Mouse (Mus musculus): Measurements from ENCODE around the gene Sap25. TPM values are rescaled to one million over a fixed set of nuclear protein-coding genes. Genes with fewer than 3 reads are reported as not detected.

Sap25 gene
- polyA plus RNA-seq, 1 experiment from 2014 or later = 6.7 TPM

- no peak for ATAC-seq (ENCODE audit: low read depth)
- Histone ChIP-seq H3K4me3 (ENCODE audit: low read depth, low read length) (no peak overlapping the region), H3K9ac (ENCODE audit: low read depth, low read length) (no peak overlapping the region), H3K4me2 (ENCODE audit: low read depth, low read length) (no peak overlapping the region), H3K27me3 (ENCODE audit: control insufficient read depth, insufficient read depth, low read depth, low read length) (no peaks in the 10 kb centered on the region), H3K27ac (ENCODE audit: low read length) (no peak overlapping the region), H3K4me1 (ENCODE audit: control insufficient read depth, low read depth, low read length) (no peaks in the 10 kb centered on the region), H3K36me3 (ENCODE audit: control insufficient read depth, insufficient read depth) (peaks cover 81% of the 10 kb centered on the region), H3K9me3 (replicated peaks; ENCODE audit: control insufficient read depth, low read length) (no peaks in the 10 kb centered on the region)
- 88% methylated on average over 9 of the region's 9 CpGs for WGBS (ENCODE audit: insufficient replicate concordance)
Observed at GRCm38 (mm10) chr5:137663057-137663456, 21.9 kb downstream of the Sap25 start.

DNA sequence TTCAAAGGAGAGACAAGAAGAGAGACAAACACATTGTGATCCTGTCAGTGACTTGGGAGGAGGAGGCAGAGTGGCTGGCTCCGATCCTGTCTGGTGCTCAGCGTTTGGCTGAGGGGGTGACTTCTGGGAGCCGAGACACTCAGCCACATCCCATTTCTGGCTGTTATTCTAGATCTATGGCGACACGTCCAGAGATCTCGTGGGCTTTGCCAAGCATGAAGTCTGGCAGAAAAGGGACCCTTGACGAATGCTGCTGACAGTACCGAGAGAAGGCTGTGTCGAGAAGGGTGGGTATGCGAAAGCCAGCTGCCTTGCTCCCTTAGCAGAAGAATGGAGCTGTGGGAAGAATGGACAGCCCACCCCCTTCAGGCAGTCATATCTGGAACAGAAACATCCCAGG is 27.8 kb downstream of the Sap25 start:
- peaks cover 33% of the 10 kb centered on the region for H3K4me1 ChIP-seq (ENCODE audit: control insufficient read depth, low read depth, low read length)
- H3K27me3 ChIP-seq (ENCODE audit: control insufficient read depth, insufficient read depth, low read depth, low read length) = no peaks in the 10 kb centered on the region
- H3K9me3 ChIP-seq (replicated peaks; ENCODE audit: control insufficient read depth, low read length) = no peaks in the 10 kb centered on the region
- peaks cover 31% of the 10 kb centered on the region for H3K36me3 ChIP-seq (ENCODE audit: control insufficient read depth, insufficient read depth)
- no peak overlapping the region for H3K9ac ChIP-seq (ENCODE audit: low read depth, low read length)
- H3K27ac ChIP-seq (ENCODE audit: low read length) = no peak overlapping the region
- no peak for ATAC-seq (ENCODE audit: low read depth)
- WGBS (ENCODE audit: insufficient replicate concordance) = 84% methylated on average over 10 of the region's 10 CpGs
- no peak overlapping the region for H3K4me2 ChIP-seq (ENCODE audit: low read depth, low read length)
- no peak overlapping the region for H3K4me3 ChIP-seq (ENCODE audit: low read depth, low read length)

GRCm38 (mm10) chr5:137670240-137670639 is 29.1 kb downstream of the Sap25 start:
- Histone ChIP-seq H3K4me1 (ENCODE audit: control insufficient read depth, low read depth, low read length) (peaks cover 46% of the 10 kb centered on the region), H3K27ac (ENCODE audit: low read length) (no peak overlapping the region), H3K4me3 (ENCODE audit: low read depth, low read length) (no peak overlapping the region), H3K27me3 (ENCODE audit: control insufficient read depth, insufficient read depth, low read depth, low read length) (no peaks in the 10 kb centered on the region), H3K36me3 (ENCODE audit: control insufficient read depth, insufficient read depth) (peaks cover 21% of the 10 kb centered on the region), H3K9me3 (replicated peaks; ENCODE audit: control insufficient read depth, low read length) (no peaks in the 10 kb centered on the region), H3K9ac (ENCODE audit: low read depth, low read length) (no peak overlapping the region), H3K4me2 (ENCODE audit: low read depth, low read length) (no peak overlapping the region)
- ATAC-seq (ENCODE audit: low read depth) = no peak
- WGBS (ENCODE audit: insufficient replicate concordance) = 93% methylated on average over 1 of the region's 1 CpGs

DNA sequence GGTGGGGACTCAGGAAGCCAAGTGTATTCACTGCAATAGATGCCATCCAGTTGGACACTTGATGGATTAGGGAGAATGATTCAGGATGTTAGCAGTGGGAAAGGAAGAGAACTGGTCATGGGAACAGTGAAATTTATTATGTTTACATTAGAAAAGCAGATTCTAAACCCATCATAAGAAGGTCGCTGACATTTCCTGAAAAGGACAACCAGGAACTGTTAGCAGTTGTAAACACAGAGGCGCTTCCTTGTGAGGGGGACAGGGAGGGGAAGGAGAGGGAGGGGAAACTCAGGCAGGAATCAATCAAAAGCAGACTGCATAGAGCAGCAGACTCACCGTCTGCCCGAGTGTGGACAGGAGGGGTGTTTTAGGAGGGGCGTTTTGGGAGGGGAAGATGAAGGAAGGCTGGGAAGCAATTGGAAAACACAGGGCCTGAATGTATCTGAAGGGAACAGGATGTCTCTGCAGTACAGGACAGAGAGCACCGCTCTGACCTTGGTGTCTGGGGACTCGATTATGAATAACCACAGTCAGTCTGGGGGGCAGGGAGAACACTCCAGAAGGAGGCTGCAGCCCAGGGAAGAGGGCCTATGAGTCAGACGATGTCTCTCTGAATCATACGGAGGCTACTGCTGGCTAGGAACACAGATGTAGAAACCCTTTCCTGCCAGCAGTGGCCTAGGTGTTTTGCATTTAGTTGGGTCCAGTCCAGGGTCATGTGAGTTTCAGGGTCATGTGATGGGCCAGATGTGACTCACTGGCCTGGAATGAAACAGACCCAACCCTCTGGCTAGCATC is 30.5 kb downstream of the Sap25 start:
- H3K27ac ChIP-seq (ENCODE audit: low read length) = peak overlapping the region; percentile 75
- 21% methylated on average over 9 of the region's 9 CpGs for WGBS (ENCODE audit: insufficient replicate concordance)
- no peaks in the 10 kb centered on the region for H3K27me3 ChIP-seq (ENCODE audit: control insufficient read depth, insufficient read depth, low read depth, low read length)
- no peak overlapping the region; the same call in 1 of the 2 replicates for H3K4me3 ChIP-seq (ENCODE audit: low read depth, low read length)
- peaks cover 52% of the 10 kb centered on the region for H3K4me1 ChIP-seq (ENCODE audit: control insufficient read depth, low read depth, low read length)
- no peak overlapping the region for H3K4me2 ChIP-seq (ENCODE audit: low read depth, low read length)
- peaks cover 14% of the 10 kb centered on the region for H3K36me3 ChIP-seq (ENCODE audit: control insufficient read depth, insufficient read depth)
- peak; percentile 53 for ATAC-seq (ENCODE audit: low read depth)
- H3K9me3 ChIP-seq (replicated peaks; ENCODE audit: control insufficient read depth, low read length) = no peaks in the 10 kb centered on the region
- no peak overlapping the region for H3K9ac ChIP-seq (ENCODE audit: low read depth, low read length)

DNA sequence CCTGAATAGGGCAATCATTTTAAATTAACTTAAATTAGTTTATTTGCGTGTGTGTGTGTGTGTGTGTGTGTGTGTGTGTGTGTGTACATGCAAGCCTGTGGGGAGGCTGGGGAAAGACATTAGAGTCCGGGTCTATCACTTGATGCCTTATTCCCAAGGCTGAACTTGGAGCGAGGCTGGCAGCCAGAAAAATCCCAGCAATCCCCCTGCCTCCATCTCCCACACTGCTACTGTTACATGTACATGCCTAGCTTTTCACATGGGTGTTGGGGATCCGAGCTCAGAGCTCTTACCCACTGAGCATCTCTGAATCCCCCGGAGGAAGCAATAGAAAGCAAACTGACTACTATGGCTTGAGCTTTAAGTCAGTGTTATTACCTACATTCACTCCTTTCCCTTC is 31.2 kb downstream of the Sap25 start:
- H3K9me3 ChIP-seq (replicated peaks; ENCODE audit: control insufficient read depth, low read length) = no peaks in the 10 kb centered on the region
- peak overlapping the region; percentile 75 for H3K27ac ChIP-seq (ENCODE audit: low read length)
- H3K36me3 ChIP-seq (ENCODE audit: control insufficient read depth, insufficient read depth) = peaks cover 10% of the 10 kb centered on the region
- 75% methylated on average over 5 of the region's 5 CpGs for WGBS (ENCODE audit: insufficient replicate concordance)
- H3K4me1 ChIP-seq (ENCODE audit: control insufficient read depth, low read depth, low read length) = peaks cover 52% of the 10 kb centered on the region
- ATAC-seq (ENCODE audit: low read depth) = no peak
- no peaks in the 10 kb centered on the region for H3K27me3 ChIP-seq (ENCODE audit: control insufficient read depth, insufficient read depth, low read depth, low read length)
- no peak overlapping the region; the same call in 1 of the 2 replicates for H3K9ac ChIP-seq (ENCODE audit: low read depth, low read length)
- peak overlapping the region; percentile 51; the same call in 1 of the 2 replicates for H3K4me2 ChIP-seq (ENCODE audit: low read depth, low read length)
- no peak overlapping the region for H3K4me3 ChIP-seq (ENCODE audit: low read depth, low read length)

DNA sequence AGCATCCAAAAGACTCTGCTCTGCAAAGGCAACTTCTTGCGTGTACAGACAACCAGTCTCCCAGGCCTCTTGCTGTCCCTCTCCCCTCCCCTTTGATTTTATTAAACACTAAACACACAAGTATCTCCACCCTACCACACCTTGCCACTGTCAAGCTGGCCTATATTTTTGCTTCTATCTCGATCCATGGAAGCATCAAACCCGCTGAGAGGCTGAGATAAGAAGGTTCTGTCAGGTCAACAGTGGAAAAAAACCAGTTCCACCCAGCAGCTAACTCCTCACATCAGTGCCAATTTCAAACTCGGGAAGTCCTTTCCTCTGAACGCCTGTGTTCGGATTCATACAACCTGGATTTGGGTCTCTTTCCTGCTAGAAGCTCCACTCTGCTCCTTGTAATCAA is 31.9 kb downstream of the Sap25 start:
- Histone ChIP-seq H3K4me3 (ENCODE audit: low read depth, low read length) (no peak overlapping the region; the same call in 1 of the 2 replicates), H3K4me2 (ENCODE audit: low read depth, low read length) (peak overlapping the region; percentile 51), H3K9me3 (replicated peaks; ENCODE audit: control insufficient read depth, low read length) (no peaks in the 10 kb centered on the region), H3K27me3 (ENCODE audit: control insufficient read depth, insufficient read depth, low read depth, low read length) (no peaks in the 10 kb centered on the region), H3K27ac (ENCODE audit: low read length) (peak overlapping the region; percentile 75), H3K36me3 (ENCODE audit: control insufficient read depth, insufficient read depth) (peaks cover 11% of the 10 kb centered on the region), H3K4me1 (ENCODE audit: control insufficient read depth, low read depth, low read length) (peaks cover 52% of the 10 kb centered on the region), H3K9ac (ENCODE audit: low read depth, low read length) (peak overlapping the region; percentile 32)
- ATAC-seq (ENCODE audit: low read depth) = peak; percentile 81
- WGBS (ENCODE audit: insufficient replicate concordance) = 31% methylated on average over 6 of the region's 6 CpGs

DNA sequence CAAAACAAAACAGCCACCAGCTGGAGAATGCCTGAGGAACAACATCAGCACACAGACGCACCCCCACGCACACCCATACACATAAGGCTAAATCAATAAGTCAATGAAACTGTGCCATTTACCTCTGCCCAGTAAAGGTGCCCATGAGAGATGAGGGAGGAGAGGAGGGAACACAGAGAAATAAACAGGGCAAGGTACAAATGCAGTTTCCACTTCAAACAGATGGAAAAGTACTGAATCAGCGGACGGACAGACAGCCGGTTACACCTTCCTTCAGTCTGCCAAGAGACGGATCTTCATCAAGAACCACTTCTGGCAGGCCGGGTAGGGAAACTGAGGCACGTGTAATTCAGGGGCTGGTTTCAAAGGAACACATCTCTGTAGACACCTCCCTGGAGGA is 33.7 kb downstream of the Sap25 start:
- Histone ChIP-seq H3K4me3 (ENCODE audit: low read depth, low read length) (no peak overlapping the region), H3K9me3 (replicated peaks; ENCODE audit: control insufficient read depth, low read length) (no peaks in the 10 kb centered on the region), H3K4me2 (ENCODE audit: low read depth, low read length) (no peak overlapping the region), H3K4me1 (ENCODE audit: control insufficient read depth, low read depth, low read length) (peaks cover 52% of the 10 kb centered on the region), H3K27ac (ENCODE audit: low read length) (peak overlapping the region; percentile 22; the same call in 1 of the 2 replicates), H3K27me3 (ENCODE audit: control insufficient read depth, insufficient read depth, low read depth, low read length) (no peaks in the 10 kb centered on the region), H3K36me3 (ENCODE audit: control insufficient read depth, insufficient read depth) (peaks cover 11% of the 10 kb centered on the region), H3K9ac (ENCODE audit: low read depth, low read length) (no peak overlapping the region; the same call in 1 of the 2 replicates)
- WGBS (ENCODE audit: insufficient replicate concordance) = 85% methylated on average over 8 of the region's 8 CpGs
- ATAC-seq (ENCODE audit: low read depth) = no peak

- no peaks in the 10 kb centered on the region for H3K9me3 ChIP-seq (replicated peaks; ENCODE audit: control insufficient read depth, low read length)
- H3K4me2 ChIP-seq (ENCODE audit: low read depth, low read length) = no peak overlapping the region
- H3K4me3 ChIP-seq (ENCODE audit: low read depth, low read length) = no peak overlapping the region
- H3K27me3 ChIP-seq (ENCODE audit: control insufficient read depth, insufficient read depth, low read depth, low read length) = no peaks in the 10 kb centered on the region
- no peak overlapping the region for H3K27ac ChIP-seq (ENCODE audit: low read length)
- no peak overlapping the region for H3K9ac ChIP-seq (ENCODE audit: low read depth, low read length)
- peaks cover 43% of the 10 kb centered on the region for H3K4me1 ChIP-seq (ENCODE audit: control insufficient read depth, low read depth, low read length)
- ATAC-seq (ENCODE audit: low read depth) = no peak
- 94% methylated on average over 8 of the region's 8 CpGs for WGBS (ENCODE audit: insufficient replicate concordance)
- peaks cover 23% of the 10 kb centered on the region for H3K36me3 ChIP-seq (ENCODE audit: control insufficient read depth, insufficient read depth)
Observed at GRCm38 (mm10) chr5:137677859-137678258, 36.7 kb downstream of the Sap25 start.

- no peaks in the 10 kb centered on the region for H3K27me3 ChIP-seq (ENCODE audit: control insufficient read depth, insufficient read depth, low read depth, low read length)
- H3K4me1 ChIP-seq (ENCODE audit: control insufficient read depth, low read depth, low read length) = peaks cover 35% of the 10 kb centered on the region
- 83% methylated on average over 3 of the region's 3 CpGs for WGBS (ENCODE audit: insufficient replicate concordance)
- no peak overlapping the region for H3K4me2 ChIP-seq (ENCODE audit: low read depth, low read length)
- H3K36me3 ChIP-seq (ENCODE audit: control insufficient read depth, insufficient read depth) = peaks cover 23% of the 10 kb centered on the region
- ATAC-seq (ENCODE audit: low read depth) = no peak
- no peaks in the 10 kb centered on the region for H3K9me3 ChIP-seq (replicated peaks; ENCODE audit: control insufficient read depth, low read length)
- no peak overlapping the region for H3K4me3 ChIP-seq (ENCODE audit: low read depth, low read length)
- no peak overlapping the region for H3K27ac ChIP-seq (ENCODE audit: low read length)
- no peak overlapping the region for H3K9ac ChIP-seq (ENCODE audit: low read depth, low read length)
Observed at GRCm38 (mm10) chr5:137678736-137679135, 37.6 kb downstream of the Sap25 start.
